Mouse (Mus musculus): Measurements from ENCODE around the gene Btk. TPM values are rescaled to one million over a fixed set of nuclear protein-coding genes. Genes with fewer than 3 reads are reported as not detected.

The Btk gene
- total and polyA plus RNA-seq, 2 experiments from 2014 or later, result 0.34 TPM; not detected in 1

- 63% methylated on average over 8 of the region's 8 CpGs for WGBS
- ATAC-seq (ENCODE audit: insufficient read depth, low read depth) (no peak), DNase-seq (ENCODE audit: low spot score) (no peak)
- Histone ChIP-seq H3K4me2 (ENCODE audit: low read depth, low read length) (no peak overlapping the region), H3K4me1 (ENCODE audit: control insufficient read depth, insufficient read depth) (no peaks in the 10 kb centered on the region), H3K9ac (replicated peaks; ENCODE audit: low read depth, low read length) (no peak overlapping the region), H3K36me3 (replicated peaks; ENCODE audit: control insufficient read depth, insufficient read depth, low read length) (no peaks in the 10 kb centered on the region), H3K27ac (ENCODE audit: low read depth) (no peak overlapping the region), H3K9me3 (replicated peaks; ENCODE audit: control insufficient read depth, low read length) (no peaks in the 10 kb centered on the region), H3K27me3 (ENCODE audit: control insufficient read depth, insufficient read depth, low read length) (no peaks in the 10 kb centered on the region), H3K4me3 (ENCODE audit: low read depth, low read length) (no peak overlapping the region)
- TF ChIP-seq CTCF (IDR thresholded peaks at IDR 0.05; ENCODE audit: low read depth) (no peak), EP300 (IDR thresholded peaks at IDR 0.05; ENCODE audit: low read depth) (no peak)
Observed at GRCm38 (mm10) chrX:134620254-134620865, 37.0 kb upstream of the Btk start.

GRCm38 (mm10) chrX:134619695-134620094 lies 36.3 kb upstream of the Btk start:
- no peak for ATAC-seq (ENCODE audit: insufficient read depth, low read depth)
- no peak overlapping the region for H3K4me3 ChIP-seq (ENCODE audit: low read depth, low read length)
- H3K27me3 ChIP-seq (ENCODE audit: control insufficient read depth, insufficient read depth, low read length), result no peaks in the 10 kb centered on the region
- H3K36me3 ChIP-seq (replicated peaks; ENCODE audit: control insufficient read depth, insufficient read depth, low read length), result no peaks in the 10 kb centered on the region
- H3K9me3 ChIP-seq (replicated peaks; ENCODE audit: control insufficient read depth, low read length), result no peaks in the 10 kb centered on the region
- TF ChIP-seq CTCF (IDR thresholded peaks at IDR 0.05; ENCODE audit: low read depth) (no peak), EP300 (IDR thresholded peaks at IDR 0.05; ENCODE audit: low read depth) (no peak)
- no peak overlapping the region for H3K27ac ChIP-seq (ENCODE audit: low read depth)
- DNase-seq (ENCODE audit: low spot score), result no peak
- H3K4me2 ChIP-seq (ENCODE audit: low read depth, low read length), result no peak overlapping the region
- H3K4me1 ChIP-seq (ENCODE audit: control insufficient read depth, insufficient read depth), result no peaks in the 10 kb centered on the region
- 54% methylated on average over 9 of the region's 9 CpGs for WGBS
- H3K9ac ChIP-seq (replicated peaks; ENCODE audit: low read depth, low read length), result no peak overlapping the region

GRCm38 (mm10) chrX:134614306-134614705 lies 30.9 kb upstream of the Btk start:
- Histone ChIP-seq H3K4me1 (ENCODE audit: control insufficient read depth, insufficient read depth) (no peaks in the 10 kb centered on the region), H3K9ac (replicated peaks; ENCODE audit: low read depth, low read length) (no peak overlapping the region), H3K27me3 (ENCODE audit: control insufficient read depth, insufficient read depth, low read length) (no peaks in the 10 kb centered on the region), H3K27ac (ENCODE audit: low read depth) (no peak overlapping the region), H3K4me3 (ENCODE audit: low read depth, low read length) (no peak overlapping the region), H3K36me3 (replicated peaks; ENCODE audit: control insufficient read depth, insufficient read depth, low read length) (no peaks in the 10 kb centered on the region), H3K4me2 (ENCODE audit: low read depth, low read length) (no peak overlapping the region), H3K9me3 (replicated peaks; ENCODE audit: control insufficient read depth, low read length) (no peaks in the 10 kb centered on the region)
- DNase-seq (ENCODE audit: low spot score) (no peak), ATAC-seq (ENCODE audit: insufficient read depth, low read depth) (no peak)
- no peak for TF ChIP-seq EP300 (IDR thresholded peaks at IDR 0.05; ENCODE audit: low read depth)
- TF ChIP-seq CTCF (IDR thresholded peaks at IDR 0.05; ENCODE audit: low read depth), result 0 out of 2 replicates have a peak, but pooled peaks have one; percentile 11
- 78% methylated on average over 2 of the region's 2 CpGs for WGBS

- TF ChIP-seq CTCF (IDR thresholded peaks at IDR 0.05; ENCODE audit: low read depth) (no peak), EP300 (IDR thresholded peaks at IDR 0.05; ENCODE audit: low read depth) (0 out of 2 replicates have a peak, but pooled peaks have one; percentile 26)
- Histone ChIP-seq H3K9ac (replicated peaks; ENCODE audit: low read depth, low read length) (peak overlapping the region; percentile 53), H3K27ac (ENCODE audit: low read depth) (peak overlapping the region; percentile 82), H3K36me3 (replicated peaks; ENCODE audit: control insufficient read depth, insufficient read depth, low read length) (no peaks in the 10 kb centered on the region), H3K4me1 (ENCODE audit: control insufficient read depth, insufficient read depth) (no peaks in the 10 kb centered on the region), H3K27me3 (ENCODE audit: control insufficient read depth, insufficient read depth, low read length) (no peaks in the 10 kb centered on the region), H3K4me3 (ENCODE audit: low read depth, low read length) (peak overlapping the region; percentile 46), H3K4me2 (ENCODE audit: low read depth, low read length) (peak overlapping the region; percentile 58), H3K9me3 (replicated peaks; ENCODE audit: control insufficient read depth, low read length) (no peaks in the 10 kb centered on the region)
- ATAC-seq (ENCODE audit: insufficient read depth, low read depth), result peak; percentile 92
- 7% methylated on average over 15 of the region's 15 CpGs for WGBS
- DNase-seq (ENCODE audit: low spot score), result peak; percentile 83
Observed at GRCm38 (mm10) chrX:134612285-134612959, 29.1 kb upstream of the Btk start.

- Histone ChIP-seq H3K9me3 (replicated peaks; ENCODE audit: control insufficient read depth, low read length) (no peaks in the 10 kb centered on the region), H3K4me2 (ENCODE audit: low read depth, low read length) (no peak overlapping the region), H3K27ac (ENCODE audit: low read depth) (no peak overlapping the region), H3K27me3 (ENCODE audit: control insufficient read depth, insufficient read depth, low read length) (no peaks in the 10 kb centered on the region), H3K36me3 (replicated peaks; ENCODE audit: control insufficient read depth, insufficient read depth, low read length) (no peaks in the 10 kb centered on the region), H3K4me1 (ENCODE audit: control insufficient read depth, insufficient read depth) (no peaks in the 10 kb centered on the region), H3K4me3 (ENCODE audit: low read depth, low read length) (no peak overlapping the region), H3K9ac (replicated peaks; ENCODE audit: low read depth, low read length) (no peak overlapping the region)
- 68% methylated on average over 4 of the region's 4 CpGs for WGBS
- no peak for DNase-seq (ENCODE audit: low spot score)
- ATAC-seq (ENCODE audit: insufficient read depth, low read depth), result no peak
- TF ChIP-seq EP300 (IDR thresholded peaks at IDR 0.05; ENCODE audit: low read depth) (no peak), CTCF (IDR thresholded peaks at IDR 0.05; ENCODE audit: low read depth) (no peak)
Observed at GRCm38 (mm10) chrX:134610984-134611383, 27.6 kb upstream of the Btk start.
